Mouse (Mus musculus) forebrain, embryonic 14.5 days (tissue): ENCODE data around the gene Zbtb20. TPM values are rescaled to one million over a fixed set of nuclear protein-coding genes. Genes with fewer than 3 reads are reported as not detected.

Experiments
- ATAC-seq: fragments of 200-750 bp; cut with Nextera tagmentation; 2 replicates; pipeline ENCODE4 v1.8.0; 2017; ENCODE audit warnings: mild to moderate bottlenecking, moderate library complexity
- DNase-seq: peaks from one replicate; pipeline ENCODE4 v3.0.0-alpha.2; 2015; ENCODE audit warnings: low spot score
- H3K27ac ChIP-seq: fragments of 300-500 bp; sonication (generic); 2 replicates; pipeline ENCODE4 v1.5.1; 2014; ENCODE audit warnings: low read depth, mild to moderate bottlenecking, control low read depth, low read length, moderate library complexity
- H3K27me3 ChIP-seq: fragments of 300-500 bp; sonication (generic); replicated peaks from 2 replicates; pipeline ENCODE4 v1.6.1; 2014; ENCODE audit warnings: low read length, control low read depth, mixed read lengths; ENCODE audit not compliant: control insufficient read depth, insufficient read depth
- H3K36me3 ChIP-seq: fragments of 300-500 bp; sonication (generic); 2 replicates; pipeline ENCODE4 v1.6.1; 2014; ENCODE audit warnings: low read length, control low read depth; ENCODE audit not compliant: control insufficient read depth, insufficient read depth
- H3K4me1 ChIP-seq: fragments of 300-500 bp; sonication (generic); 2 replicates; pipeline ENCODE4 v1.6.1; 2014; ENCODE audit warnings: antibody characterized with exemption, low read length, control low read depth; ENCODE audit not compliant: control insufficient read depth, insufficient read depth
- H3K4me2 ChIP-seq: fragments of 300-500 bp; sonication (generic); 2 replicates; pipeline ENCODE4 v1.6.1; 2014; ENCODE audit warnings: mild to moderate bottlenecking, control low read depth, low read length
- H3K4me3 ChIP-seq: fragments of 300-500 bp; sonication (generic); 2 replicates; pipeline ENCODE4 v1.5.1; 2014; ENCODE audit warnings: low read depth, low read length, control low read depth
- H3K9ac ChIP-seq: fragments of 300-500 bp; sonication (generic); 2 replicates; pipeline ENCODE4 v1.6.1; 2014; ENCODE audit warnings: mild to moderate bottlenecking, low read length, control low read depth, moderate library complexity
- H3K9me3 ChIP-seq: fragments of 300-500 bp; sonication (generic); replicated peaks from 2 replicates; pipeline ENCODE4 v1.6.1; 2016; ENCODE audit warnings: low read length, control low read depth, mixed read lengths; ENCODE audit not compliant: control insufficient read depth
- WGBS: fragments of 180-500 bp; shearing (Covaris S2); extraction: QIAGEN DNeasy Blood & Tissue Kit; methylation state at CpG from one replicate; pipeline ENCODE4 v1.1.7; 2014; 5-methylcytosine and 5-hydroxymethylcytosine counted together
- polyA plus RNA-seq: library from polyadenylated mRNA; unstranded; fragments of >200 nt; fragmentation: Nextera tagmentation; extraction: Ambion mirVana; gene quantifications from 2 replicates; pipeline ENCODE4 v1.2.1, GENCODE M21; 2014

The Zbtb20 gene
- polyA plus RNA-seq, 1 experiment from 2014 or later = 41.0 TPM

GRCm38 (mm10) chr16:43297953-43298596, 422.4 kb downstream of the Zbtb20 start:
- no peak for ATAC-seq
- no peak overlapping the region for H3K4me3 ChIP-seq
- peak; percentile 31 for DNase-seq
- H3K27ac ChIP-seq = no peak overlapping the region
- no peak overlapping the region for H3K9ac ChIP-seq
- 28% methylated on average over 5 of the region's 5 CpGs for WGBS
- H3K27me3 ChIP-seq = no peaks in the 10 kb centered on the region
- H3K4me2 ChIP-seq = no peak overlapping the region
- H3K4me1 ChIP-seq = peaks cover 13% of the 10 kb centered on the region
- no peaks in the 10 kb centered on the region for H3K9me3 ChIP-seq
- no peaks in the 10 kb centered on the region for H3K36me3 ChIP-seq

GRCm38 (mm10) chr16:43300420-43300819, 424.7 kb downstream of the Zbtb20 start:
- H3K4me1 ChIP-seq = peaks cover 7% of the 10 kb centered on the region
- WGBS = 87% methylated on average over 3 of the region's 3 CpGs
- no peak overlapping the region for H3K4me3 ChIP-seq
- no peak overlapping the region for H3K4me2 ChIP-seq
- H3K9me3 ChIP-seq = no peaks in the 10 kb centered on the region
- no peak for DNase-seq
- ATAC-seq = no peak
- H3K9ac ChIP-seq = no peak overlapping the region
- H3K27ac ChIP-seq = no peak overlapping the region
- no peaks in the 10 kb centered on the region for H3K27me3 ChIP-seq
- no peaks in the 10 kb centered on the region for H3K36me3 ChIP-seq

- H3K9me3 ChIP-seq = no peaks in the 10 kb centered on the region
Measured at GRCm38 (mm10) chr16:43302171-43302570, 426.5 kb downstream of the Zbtb20 start.

GRCm38 (mm10) chr16:43303245-43304197, 427.8 kb downstream of the Zbtb20 start:
- no peaks in the 10 kb centered on the region for H3K9me3 ChIP-seq
- peak; percentile 65; the same call in 1 of the 2 replicates for ATAC-seq
- peak; percentile 66 for DNase-seq
- 79% methylated on average over 9 of the region's 9 CpGs for WGBS
- H3K4me1 ChIP-seq = no peaks in the 10 kb centered on the region
- no peaks in the 10 kb centered on the region for H3K27me3 ChIP-seq
- H3K36me3 ChIP-seq = no peaks in the 10 kb centered on the region
- H3K4me3 ChIP-seq = no peak overlapping the region
- no peak overlapping the region for H3K27ac ChIP-seq
- no peak overlapping the region for H3K9ac ChIP-seq
- H3K4me2 ChIP-seq = no peak overlapping the region

More at GRCm38 (mm10) chr16:43302171-43302570, 426.5 kb downstream of the Zbtb20 start:
- Histone ChIP-seq H3K27me3 (no peaks in the 10 kb centered on the region), H3K36me3 (no peaks in the 10 kb centered on the region), H3K4me3 (no peak overlapping the region), H3K4me1 (peaks cover 7% of the 10 kb centered on the region), H3K9ac (no peak overlapping the region), H3K27ac (no peak overlapping the region), H3K4me2 (no peak overlapping the region)
- WGBS = 72% methylated on average over 2 of the region's 2 CpGs
- no peak for DNase-seq
- ATAC-seq = no peak

- no peaks in the 10 kb centered on the region for H3K36me3 ChIP-seq
- H3K9me3 ChIP-seq = no peaks in the 10 kb centered on the region; the same call in 1 of the 2 replicates
- H3K27me3 ChIP-seq = no peaks in the 10 kb centered on the region
- WGBS = 2% methylated on average over 4 of the region's 4 CpGs
- H3K27ac ChIP-seq = peak overlapping the region; percentile 74
- peaks cover 12% of the 10 kb centered on the region; the same call in 1 of the 2 replicates for H3K4me1 ChIP-seq
- no peak overlapping the region for H3K4me2 ChIP-seq
- ATAC-seq (peak; percentile 96), DNase-seq (peak; percentile 90)
- H3K9ac ChIP-seq = no peak overlapping the region
- no peak overlapping the region for H3K4me3 ChIP-seq
Measured at GRCm38 (mm10) chr16:43309968-43310431, 434.3 kb downstream of the Zbtb20 start.

GRCm38 (mm10) chr16:43324009-43324408, 448.3 kb downstream of the Zbtb20 start:
- Histone ChIP-seq H3K4me2 (no peak overlapping the region), H3K4me1 (no peaks in the 10 kb centered on the region), H3K9me3 (no peaks in the 10 kb centered on the region; the same call in 1 of the 2 replicates), H3K27ac (no peak overlapping the region), H3K27me3 (no peaks in the 10 kb centered on the region), H3K9ac (no peak overlapping the region), H3K4me3 (no peak overlapping the region), H3K36me3 (no peaks in the 10 kb centered on the region)
- no peak for ATAC-seq
- DNase-seq = no peak
- WGBS = 68% methylated on average over 3 of the region's 3 CpGs

GRCm38 (mm10) chr16:43328221-43328620, 452.5 kb downstream of the Zbtb20 start:
- no peak overlapping the region for H3K9ac ChIP-seq
- no peaks in the 10 kb centered on the region for H3K9me3 ChIP-seq
- no peaks in the 10 kb centered on the region for H3K27me3 ChIP-seq
- H3K4me1 ChIP-seq = no peaks in the 10 kb centered on the region
- H3K27ac ChIP-seq = no peak overlapping the region
- H3K4me3 ChIP-seq = no peak overlapping the region
- H3K36me3 ChIP-seq = no peaks in the 10 kb centered on the region
- H3K4me2 ChIP-seq = no peak overlapping the region
- WGBS = 93% methylated on average over 1 of the region's 1 CpGs
- ATAC-seq (no peak), DNase-seq (no peak)

- Histone ChIP-seq H3K4me2 (no peak overlapping the region), H3K27me3 (no peaks in the 10 kb centered on the region), H3K36me3 (no peaks in the 10 kb centered on the region), H3K9me3 (no peaks in the 10 kb centered on the region), H3K4me3 (no peak overlapping the region), H3K9ac (no peak overlapping the region), H3K27ac (no peak overlapping the region), H3K4me1 (peaks cover 10% of the 10 kb centered on the region)
- 71% methylated on average over 3 of the region's 3 CpGs for WGBS
- ATAC-seq (no peak), DNase-seq (no peak)
Measured at GRCm38 (mm10) chr16:43330206-43330605, 454.5 kb downstream of the Zbtb20 start.
